Mouse (Mus musculus): ENCODE results near the gene Hltf. TPM values are rescaled to one million over a fixed set of nuclear protein-coding genes. Genes with fewer than 3 reads are reported as not detected.
"Not testable (repeated sequence)": the region's sequence is repeated elsewhere in the genome, so short reads cannot be mapped to it uniquely, and the experiment has no call there.

Gene Hltf
- 3.9 and 4.1 TPM in 2 replicates for polyA plus RNA-seq (2012; rRNA removed)

GRCm38 (mm10) chr3:20057306-20058196 lies at the start of gene Hltf:
Gene Hltf (plus strand): TSS chr3:20057811.
- H3K4me3 ChIP-seq (ENCODE audit: extremely low read depth, insufficient read depth, insufficient read length), result peak within 1 kb of the TSS; percentile 80
- 1% methylated on average over 54 of the region's 54 CpGs for WGBS
- H3K27me3 ChIP-seq (ENCODE audit: control insufficient read depth, insufficient read depth, low read length), result no peaks in the 10 kb centered on the region
- DNase-seq (ENCODE audit: low read depth in 1 of 2, low spot score in 2 of 2), result peak; percentile 88 to 93
- H3K27ac ChIP-seq (ENCODE audit: insufficient read depth, low read length), result peak within 1 kb of the TSS; percentile 69
- TF ChIP-seq CTCF (IDR thresholded peaks at IDR 0.05; ENCODE audit: extremely low read depth, insufficient read depth, insufficient read length, insufficient replicate concordance), result no peak
- peak; percentile 26; the same call in 1 of the 2 replicates for TF ChIP-seq POLR2A (IDR thresholded peaks at IDR 0.05; ENCODE audit: low read depth, low read length)
- H3K36me3 ChIP-seq (ENCODE audit: control insufficient read depth, insufficient read depth, low read length), result peaks cover 3% of the 10 kb centered on the region
- H3K4me1 ChIP-seq (ENCODE audit: control insufficient read depth, insufficient read depth, insufficient read length), result peaks cover 2% of the 10 kb centered on the region; the same call in 1 of the 2 replicates

- DNase-seq (ENCODE audit: low read depth in 1 of 2, low spot score in 2 of 2), result no peak
- Histone ChIP-seq H3K27me3 (ENCODE audit: control insufficient read depth, insufficient read depth, low read length) (no peaks in the 10 kb centered on the region), H3K27ac (ENCODE audit: insufficient read depth, low read length) (no peak overlapping the region), H3K4me3 (ENCODE audit: extremely low read depth, insufficient read depth, insufficient read length) (no peak overlapping the region), H3K4me1 (ENCODE audit: control insufficient read depth, insufficient read depth, insufficient read length) (no peaks in the 10 kb centered on the region), H3K36me3 (ENCODE audit: control insufficient read depth, insufficient read depth, low read length) (peaks cover 40% of the 10 kb centered on the region)
- WGBS, result 94% methylated on average over 9 of the region's 9 CpGs
- no peak for TF ChIP-seq CTCF (IDR thresholded peaks at IDR 0.05; ENCODE audit: extremely low read depth, insufficient read depth, insufficient read length, insufficient replicate concordance)
- no peak for TF ChIP-seq POLR2A (IDR thresholded peaks at IDR 0.05; ENCODE audit: low read depth, low read length)
Observed at GRCm38 (mm10) chr3:20010464-20010863, 47.1 kb upstream of the Hltf start.

- peaks cover 44% of the 10 kb centered on the region for H3K36me3 ChIP-seq (ENCODE audit: control insufficient read depth, insufficient read depth, low read length)
- WGBS, result 94% methylated on average over 7 of the region's 7 CpGs
- DNase-seq (ENCODE audit: low read depth in 1 of 2, low spot score in 2 of 2); H3K4me3 ChIP-seq (ENCODE audit: extremely low read depth, insufficient read depth, insufficient read length); H3K27ac ChIP-seq (ENCODE audit: insufficient read depth, low read length); H3K27me3 ChIP-seq (ENCODE audit: control insufficient read depth, insufficient read depth, low read length); H3K4me1 ChIP-seq (ENCODE audit: control insufficient read depth, insufficient read depth, insufficient read length): not testable (repeated sequence)
Observed at GRCm38 (mm10) chr3:20010905-20011304, 46.7 kb upstream of the Hltf start.

- no peaks in the 10 kb centered on the region for H3K27me3 ChIP-seq (ENCODE audit: control insufficient read depth, insufficient read depth, low read length)
- TF ChIP-seq POLR2A (IDR thresholded peaks at IDR 0.05; ENCODE audit: low read depth, low read length), result no peak
- no peak for TF ChIP-seq CTCF (IDR thresholded peaks at IDR 0.05; ENCODE audit: extremely low read depth, insufficient read depth, insufficient read length, insufficient replicate concordance)
- DNase-seq (ENCODE audit: low read depth in 1 of 2, low spot score in 2 of 2), result no peak
- no peak overlapping the region for H3K27ac ChIP-seq (ENCODE audit: insufficient read depth, low read length)
- 100% methylated on average over 2 of the region's 2 CpGs for WGBS
- H3K4me1 ChIP-seq (ENCODE audit: control insufficient read depth, insufficient read depth, insufficient read length), result no peaks in the 10 kb centered on the region
- H3K36me3 ChIP-seq (ENCODE audit: control insufficient read depth, insufficient read depth, low read length), result peaks cover 46% of the 10 kb centered on the region
- H3K4me3 ChIP-seq (ENCODE audit: extremely low read depth, insufficient read depth, insufficient read length), result no peak overlapping the region
Observed at GRCm38 (mm10) chr3:20014454-20014853, 43.2 kb upstream of the Hltf start.

- Histone ChIP-seq H3K27me3 (ENCODE audit: control insufficient read depth, insufficient read depth, low read length) (no peaks in the 10 kb centered on the region), H3K27ac (ENCODE audit: insufficient read depth, low read length) (no peak overlapping the region; the same call in 1 of the 2 replicates), H3K4me3 (ENCODE audit: extremely low read depth, insufficient read depth, insufficient read length) (no peak overlapping the region), H3K4me1 (ENCODE audit: control insufficient read depth, insufficient read depth, insufficient read length) (no peaks in the 10 kb centered on the region), H3K36me3 (ENCODE audit: control insufficient read depth, insufficient read depth, low read length) (peaks cover 40% of the 10 kb centered on the region)
- TF ChIP-seq CTCF (IDR thresholded peaks at IDR 0.05; ENCODE audit: extremely low read depth, insufficient read depth, insufficient read length, insufficient replicate concordance) (no peak), POLR2A (IDR thresholded peaks at IDR 0.05; ENCODE audit: low read depth, low read length) (no peak)
- DNase-seq (ENCODE audit: low read depth in 1 of 2, low spot score in 2 of 2), result no peak
- WGBS, result 87% methylated on average over 8 of the region's 8 CpGs
Observed at GRCm38 (mm10) chr3:20018076-20018475, 39.5 kb upstream of the Hltf start.

GRCm38 (mm10) chr3:20023832-20024231 lies 33.8 kb upstream of the Hltf start:
- Histone ChIP-seq H3K27me3 (ENCODE audit: control insufficient read depth, insufficient read depth, low read length) (no peaks in the 10 kb centered on the region), H3K27ac (ENCODE audit: insufficient read depth, low read length) (no peak overlapping the region), H3K36me3 (ENCODE audit: control insufficient read depth, insufficient read depth, low read length) (peaks cover 28% of the 10 kb centered on the region), H3K4me3 (ENCODE audit: extremely low read depth, insufficient read depth, insufficient read length) (no peak overlapping the region), H3K4me1 (ENCODE audit: control insufficient read depth, insufficient read depth, insufficient read length) (peaks cover 14% of the 10 kb centered on the region; the same call in 1 of the 2 replicates)
- no peak for DNase-seq (ENCODE audit: low read depth in 1 of 2, low spot score in 2 of 2)
- no peak for TF ChIP-seq CTCF (IDR thresholded peaks at IDR 0.05; ENCODE audit: extremely low read depth, insufficient read depth, insufficient read length, insufficient replicate concordance)
- no peak for TF ChIP-seq POLR2A (IDR thresholded peaks at IDR 0.05; ENCODE audit: low read depth, low read length)
- 100% methylated on average over 1 of the region's 1 CpGs for WGBS

- H3K27me3 ChIP-seq (ENCODE audit: control insufficient read depth, insufficient read depth, low read length), result no peaks in the 10 kb centered on the region
- peak overlapping the region; percentile 79 for H3K27ac ChIP-seq (ENCODE audit: insufficient read depth, low read length)
- no peak for DNase-seq (ENCODE audit: low read depth in 1 of 2, low spot score in 2 of 2)
- TF ChIP-seq CTCF (IDR thresholded peaks at IDR 0.05; ENCODE audit: extremely low read depth, insufficient read depth, insufficient read length, insufficient replicate concordance) (no peak), POLR2A (IDR thresholded peaks at IDR 0.05; ENCODE audit: low read depth, low read length) (no peak)
- peaks cover 22% of the 10 kb centered on the region for H3K36me3 ChIP-seq (ENCODE audit: control insufficient read depth, insufficient read depth, low read length)
- H3K4me1 ChIP-seq (ENCODE audit: control insufficient read depth, insufficient read depth, insufficient read length), result peaks cover 14% of the 10 kb centered on the region; the same call in 1 of the 2 replicates
- H3K4me3 ChIP-seq (ENCODE audit: extremely low read depth, insufficient read depth, insufficient read length), result no peak overlapping the region
Observed at GRCm38 (mm10) chr3:20026481-20026880, 31.1 kb upstream of the Hltf start.
